Mouse (Mus musculus): ENCODE measurements around the gene Mob2.

The Mob2 gene

DNA sequence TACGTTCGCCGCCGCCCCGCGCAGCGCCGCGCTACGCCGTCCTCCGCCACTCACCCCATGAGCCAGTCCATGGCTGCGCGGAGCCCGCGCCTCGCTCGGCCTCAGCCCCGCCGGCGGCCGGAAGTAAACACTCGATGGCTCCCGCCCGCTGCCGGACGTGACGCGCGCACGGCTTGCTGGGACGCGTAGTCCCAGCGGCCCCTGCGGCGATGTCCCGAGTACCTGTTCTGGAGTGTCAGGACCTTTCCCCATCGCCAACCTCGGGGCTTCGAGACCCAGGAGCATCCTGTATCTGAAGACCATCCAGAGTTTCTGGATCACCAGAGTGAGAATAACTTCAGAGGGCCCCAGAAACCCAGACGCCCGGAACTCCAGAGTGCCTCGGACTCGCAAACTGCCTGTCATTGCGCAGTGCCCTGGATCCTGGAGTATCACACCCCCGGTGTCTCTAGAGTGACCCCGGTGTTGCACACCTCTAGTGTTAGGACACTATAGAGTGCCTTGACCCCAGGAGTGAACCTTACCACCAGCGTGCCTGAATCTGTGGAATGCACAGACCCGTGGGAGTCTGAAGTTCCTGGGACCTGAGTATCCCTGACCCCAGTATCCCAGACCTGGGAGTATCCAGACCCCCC lies at the start of gene Mob2:
Gene Mob2, minus strand, starts transcription at position 135 of the 635 bp plus-strand sequence.
- DNase-seq (ENCODE audit: low read depth, low spot score), result peak; percentile 76

GRCm38 (mm10) chr7:142104747-142105146 lies 43.9 kb upstream of the Mob2 start:
- no peak for DNase-seq (ENCODE audit: low read depth, low spot score)

- DNase-seq (ENCODE audit: low read depth, low spot score), result peak; percentile 74
Observed at GRCm38 (mm10) chr7:142097776-142098175, 36.9 kb upstream of the Mob2 start.

DNA sequence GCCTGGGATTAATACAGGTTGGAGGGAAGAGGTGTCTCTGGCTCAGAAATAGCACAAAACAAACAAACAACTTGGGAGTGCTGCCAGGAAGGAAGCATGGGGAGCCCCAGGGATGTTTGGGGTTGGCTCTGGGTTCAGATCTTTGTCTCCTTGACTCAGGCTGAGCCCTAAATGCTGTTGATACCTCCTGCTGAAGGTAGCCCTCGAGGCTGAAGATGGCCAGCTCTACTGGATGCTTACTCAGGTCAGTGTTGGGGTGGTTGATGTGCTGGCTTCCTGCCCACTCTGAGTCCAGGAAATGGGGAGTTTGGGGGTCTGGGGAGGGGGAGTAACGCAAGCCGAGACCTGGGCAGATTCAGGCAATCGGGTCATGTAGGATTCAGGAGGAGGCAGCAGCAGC lies 35.8 kb upstream of the Mob2 start:
- no peak for DNase-seq (ENCODE audit: low read depth, low spot score)

DNA sequence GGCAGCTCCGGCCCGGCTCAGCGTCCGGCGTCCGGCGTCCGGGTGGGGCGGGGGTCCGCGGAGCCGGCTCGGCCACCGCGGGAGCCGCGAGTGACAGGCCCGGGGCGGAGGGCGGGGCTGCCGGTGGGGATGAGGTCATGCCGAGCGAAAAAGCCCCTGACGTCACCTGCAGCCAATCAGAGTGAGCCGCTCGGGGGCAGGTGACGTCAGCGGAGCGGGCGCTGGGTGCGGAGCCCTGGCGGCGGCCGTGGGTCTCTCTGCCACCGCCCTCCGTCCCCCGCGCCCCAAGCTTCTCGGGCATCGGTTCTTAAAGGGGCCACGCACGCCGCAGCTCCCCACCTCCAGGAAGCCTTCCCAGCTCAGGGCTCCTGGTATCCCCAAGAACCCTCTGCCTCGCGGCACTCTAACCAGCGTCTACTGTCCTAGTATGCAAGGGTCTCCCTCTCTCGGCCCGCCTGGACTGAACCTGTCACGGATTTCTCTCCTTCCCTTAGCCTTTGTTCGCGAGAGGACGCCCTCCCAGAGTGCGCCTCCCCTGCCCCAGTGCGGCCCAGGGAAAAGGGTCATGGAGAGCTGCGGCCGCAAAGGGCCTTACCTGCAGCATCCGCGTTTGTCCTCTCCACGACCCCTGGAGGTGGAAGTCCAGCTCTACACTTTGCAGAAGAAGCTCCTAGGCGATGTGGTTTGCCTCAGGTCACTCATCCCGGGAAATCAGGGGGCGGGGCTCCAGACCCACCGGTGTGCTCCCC lies 34.5 kb upstream of the Mob2 start, which contains the start of gene Dusp8:
Gene Dusp8, minus strand, starts transcription at position 661 of the 749 bp plus-strand sequence.
- peak; percentile 89 for DNase-seq (ENCODE audit: low read depth, low spot score)

DNA sequence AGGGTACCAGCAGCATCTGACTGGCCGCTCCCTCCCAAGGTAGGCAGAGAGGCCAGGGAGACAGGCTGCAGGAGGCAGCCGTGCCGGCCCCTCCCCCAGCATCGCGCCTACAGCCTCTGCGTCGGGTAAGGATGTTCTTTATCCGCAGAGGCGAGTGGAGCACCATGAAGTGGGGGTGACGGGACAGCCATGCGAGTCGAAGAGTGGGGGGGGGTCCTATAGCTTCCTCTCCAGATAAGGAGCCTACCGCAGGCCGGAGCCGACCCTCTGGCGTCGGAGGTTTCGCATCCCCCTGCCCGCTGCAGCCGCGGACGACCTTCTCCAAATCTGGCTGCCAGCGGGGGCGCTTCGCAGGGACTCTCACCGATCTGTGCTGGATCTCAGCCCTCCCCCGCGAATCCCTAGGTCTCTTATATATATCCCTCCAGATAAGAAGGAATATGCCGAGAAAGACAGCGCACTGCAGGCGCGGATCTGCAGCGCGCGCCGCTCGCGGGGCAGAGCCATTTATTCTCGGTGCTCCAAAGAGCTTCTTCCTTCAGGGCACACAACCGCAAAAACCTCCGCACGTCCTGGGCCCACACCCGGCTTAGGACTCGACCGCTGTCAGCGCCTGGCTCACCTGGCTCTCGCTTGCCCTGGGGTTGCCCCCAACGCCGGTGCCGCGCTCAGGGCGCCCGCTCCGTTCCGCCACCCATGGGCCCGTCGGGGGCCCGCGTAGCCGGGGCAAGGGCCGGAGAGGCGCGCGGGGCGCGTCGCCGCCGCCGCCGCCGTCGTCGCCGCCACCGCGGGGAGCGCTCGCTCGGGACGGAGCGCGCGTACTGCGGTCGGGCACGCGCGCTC lies 33.7 kb upstream of the Mob2 start:
- DNase-seq (ENCODE audit: low read depth, low spot score), result no peak

GRCm38 (mm10) chr7:142093696-142094240 lies 32.9 kb upstream of the Mob2 start:
- no peak for DNase-seq (ENCODE audit: low read depth, low spot score)

GRCm38 (mm10) chr7:142092991-142093390 lies 32.1 kb upstream of the Mob2 start:
- DNase-seq (ENCODE audit: low read depth, low spot score), result no peak

DNA sequence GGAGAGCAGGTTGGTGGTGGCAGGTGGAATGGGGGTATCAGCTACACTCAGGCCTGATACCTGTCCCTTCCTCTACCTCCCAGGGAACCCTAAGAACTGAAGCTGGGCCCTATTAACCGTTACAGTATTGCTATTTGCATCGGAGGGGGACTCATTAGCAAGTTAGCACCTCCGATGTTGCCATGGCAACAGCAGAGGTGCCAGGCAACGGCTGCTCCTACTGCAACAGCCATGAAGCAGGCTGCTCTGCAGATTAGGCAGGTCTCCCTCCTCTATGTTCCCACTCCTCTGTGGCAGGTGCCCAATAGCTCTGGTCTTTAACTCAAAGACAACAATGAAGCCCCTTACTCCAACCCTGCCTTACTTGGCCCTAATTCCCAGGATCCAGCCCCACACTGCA lies 31.0 kb upstream of the Mob2 start:
- no peak for DNase-seq (ENCODE audit: low read depth, low spot score)

DNA sequence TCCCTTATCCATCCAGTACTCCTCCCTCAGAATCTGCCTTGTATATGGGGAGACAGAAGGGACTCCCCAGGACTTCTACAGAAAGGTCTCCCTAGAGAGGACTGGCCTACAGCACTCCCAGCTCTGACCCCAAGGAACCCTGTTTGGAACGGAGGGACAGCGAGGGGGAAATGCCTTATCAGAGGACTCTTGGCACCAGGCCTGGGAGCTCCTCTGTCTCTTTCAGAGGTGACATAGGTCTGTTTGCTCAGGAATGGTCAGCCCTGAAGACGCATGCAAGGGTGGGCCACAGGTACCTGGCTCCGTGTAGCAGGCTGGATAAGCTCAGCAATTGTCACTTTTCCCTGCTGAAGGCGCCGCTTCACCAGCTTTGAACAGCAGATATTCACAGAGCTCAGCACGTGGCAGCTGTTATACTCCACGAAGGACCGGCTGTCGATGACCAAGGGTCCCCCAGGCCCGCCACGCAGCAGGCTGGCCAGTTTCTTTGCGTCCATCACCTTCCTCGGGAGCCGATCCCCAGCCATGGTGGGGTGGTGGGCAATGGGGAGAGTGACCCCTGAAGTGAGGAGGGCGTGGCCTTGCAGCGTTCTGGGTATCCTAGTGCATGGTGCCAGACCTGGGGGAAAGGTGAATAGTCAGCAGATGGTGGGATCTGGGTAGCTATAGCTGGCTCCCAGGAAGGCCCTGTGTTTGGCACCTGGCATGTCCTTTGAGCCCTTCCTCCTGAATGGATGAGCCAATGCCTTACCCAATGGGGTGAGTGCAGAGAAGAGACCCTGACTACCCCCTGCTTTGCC lies 29.0 kb upstream of the Mob2 start:
- DNase-seq (ENCODE audit: low read depth, low spot score), result no peak

DNA sequence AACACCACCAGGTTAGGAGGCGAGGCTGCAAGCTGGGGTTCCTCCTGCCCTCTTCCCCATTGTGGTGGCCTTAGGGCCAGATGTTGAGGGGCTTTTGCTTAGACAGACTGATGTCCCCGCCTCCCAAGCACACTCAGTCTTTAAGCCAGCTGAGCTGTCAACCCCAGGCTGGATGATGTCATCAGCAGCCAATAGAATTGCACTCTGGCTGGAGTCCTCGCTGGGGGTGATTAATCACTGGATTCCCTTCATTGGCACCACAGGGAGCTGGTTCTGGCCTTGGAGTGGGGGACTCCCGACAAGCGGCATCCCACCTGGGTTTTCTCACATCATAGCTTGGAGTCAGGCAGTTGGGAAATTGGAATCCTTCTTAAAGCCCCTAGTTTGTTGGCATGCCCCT lies 28.0 kb upstream of the Mob2 start:
- peak; percentile 68 for DNase-seq (ENCODE audit: low read depth, low spot score)

DNA sequence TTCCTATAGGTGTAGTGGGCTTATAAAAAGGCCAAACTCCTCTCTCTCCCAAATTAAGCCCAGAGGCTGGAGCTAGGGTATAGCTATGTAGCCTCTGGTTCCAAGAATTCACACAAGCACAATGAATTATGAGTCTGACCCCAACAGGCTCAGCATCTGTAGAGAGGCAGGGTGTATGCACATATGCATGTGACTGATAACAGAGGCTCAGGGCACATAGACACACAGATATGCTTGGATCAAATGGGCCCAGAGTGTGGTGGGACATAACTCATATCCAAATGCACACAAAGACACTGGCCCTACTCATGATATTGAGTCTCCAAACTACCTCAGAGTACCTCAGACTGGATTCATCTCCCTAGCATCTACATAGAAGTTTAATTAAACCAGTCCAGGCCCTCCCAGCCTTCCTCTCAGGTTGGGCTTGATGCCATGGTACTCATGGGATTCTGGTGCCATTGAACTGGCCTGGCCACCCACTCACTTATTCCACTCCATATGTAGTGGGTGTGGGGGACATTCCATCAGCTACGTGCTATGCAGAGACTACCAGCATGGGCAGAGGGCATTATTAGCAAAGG lies 26.3 kb upstream of the Mob2 start:
- DNase-seq (ENCODE audit: low read depth, low spot score), result peak; percentile 82

- no peak for DNase-seq (ENCODE audit: low read depth, low spot score)
Observed at GRCm38 (mm10) chr7:142086159-142086905, 25.5 kb upstream of the Mob2 start.

GRCm38 (mm10) chr7:142084820-142085219 lies 24.0 kb upstream of the Mob2 start:
- DNase-seq (ENCODE audit: low read depth, low spot score), result no peak

DNA sequence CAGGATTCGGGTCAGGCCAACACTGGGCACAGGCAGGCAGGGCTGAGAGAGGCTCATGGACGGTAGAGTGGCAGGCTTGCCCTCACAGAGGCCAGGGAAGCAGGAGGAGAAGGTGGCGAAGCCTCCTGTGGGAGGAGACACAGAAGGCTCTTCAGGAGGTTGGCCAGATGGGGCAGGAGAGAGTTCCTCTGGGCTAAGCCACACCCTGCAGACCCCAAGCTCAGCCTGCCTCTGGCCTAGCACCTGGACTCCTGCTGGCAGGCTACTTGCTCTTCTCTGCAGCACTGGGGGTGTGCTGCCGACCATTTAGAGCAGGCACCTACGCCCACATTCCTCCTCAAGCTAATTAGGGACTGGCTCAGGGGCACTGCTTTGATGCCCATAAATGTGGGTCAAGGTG lies 23.5 kb upstream of the Mob2 start:
- DNase-seq (ENCODE audit: low read depth, low spot score), result no peak

GRCm38 (mm10) chr7:142083588-142084317 lies 22.9 kb upstream of the Mob2 start:
- no peak for DNase-seq (ENCODE audit: low read depth, low spot score)

DNA sequence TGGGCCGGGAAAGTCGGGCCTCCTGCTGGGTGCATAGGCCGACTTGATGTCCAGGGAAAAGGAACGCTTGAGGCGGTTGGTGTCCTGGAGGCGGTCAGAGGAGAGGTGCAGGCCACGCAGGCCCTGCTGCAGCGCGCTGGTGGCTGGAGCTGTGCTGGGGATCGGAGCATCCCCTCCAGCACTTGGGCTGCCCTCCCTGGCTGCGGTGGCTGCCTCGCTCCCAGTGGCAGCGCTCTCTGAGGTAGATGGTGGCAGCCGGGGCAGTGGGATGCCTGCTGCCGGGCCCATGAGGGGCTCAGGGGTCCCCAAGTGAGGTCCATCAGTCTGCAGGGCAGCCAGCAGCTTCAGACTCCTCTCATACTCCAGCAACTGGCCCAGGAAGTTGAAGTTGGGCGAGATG lies 21.7 kb upstream of the Mob2 start:
- no peak for DNase-seq (ENCODE audit: low read depth, low spot score)

GRCm38 (mm10) chr7:142082179-142082578 lies 21.3 kb upstream of the Mob2 start:
- no peak for DNase-seq (ENCODE audit: low read depth, low spot score)

DNA sequence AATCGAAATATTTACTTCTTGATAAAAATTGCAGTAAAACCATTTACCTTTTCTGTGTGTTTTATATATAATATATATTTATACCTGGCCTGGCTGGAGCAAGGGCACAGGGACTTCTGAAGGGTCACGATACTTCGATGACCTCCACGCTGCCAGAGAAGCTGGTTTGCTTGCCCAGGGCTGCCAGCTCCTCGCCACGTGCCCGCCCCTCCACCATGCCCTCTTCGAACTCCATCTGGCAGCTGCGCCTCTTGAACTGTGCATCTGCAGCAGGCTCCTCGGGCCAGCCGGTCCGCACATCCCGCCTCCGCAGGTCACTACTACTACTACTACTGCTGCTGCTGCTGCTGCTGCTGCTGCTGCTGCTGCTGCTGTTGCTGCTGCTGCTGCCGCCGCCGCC lies 20.9 kb upstream of the Mob2 start:
- no peak for DNase-seq (ENCODE audit: low read depth, low spot score)
